Mouse (Mus musculus) bone marrow, adult 2 months (tissue): ENCODE results near the gene Tubb2b. TPM values are rescaled to one million over a fixed set of nuclear protein-coding genes. Genes with fewer than 3 reads are reported as not detected.

Experiments used
- H3K27ac ChIP-seq: fragments of 200-500 bp; 2 replicates; pipeline ENCODE4 v1.5.1; 2012; ENCODE audit warnings: low read depth, mild to moderate bottlenecking, control low read depth, inconsistent platforms, low read length; ENCODE audit not compliant: control insufficient read depth, poor library complexity, insufficient read depth
- H3K4me1 ChIP-seq: fragments of 200-500 bp; 2 replicates; pipeline ENCODE4 v1.6.1; 2011; ENCODE audit warnings: low read length; ENCODE audit not compliant: control insufficient read depth, insufficient read depth
- H3K4me3 ChIP-seq: fragments of 200-500 bp; replicated peaks from 2 replicates; pipeline ENCODE3; 2011; ENCODE audit warnings: mild to moderate bottlenecking, low read depth, low read length, control low read depth; ENCODE audit not compliant: control insufficient read depth
- CTCF ChIP-seq: fragments of 200-500 bp; IDR thresholded peaks from 2 replicates; pipeline ENCODE4 v1.5.1; 2011; ENCODE audit warnings: low read length, control low read depth; ENCODE audit not compliant: control insufficient read depth, insufficient read depth
- POLR2A ChIP-seq: fragments of 200-500 bp; IDR thresholded peaks from 2 replicates; pipeline ENCODE4 v1.6.1; 2011; ENCODE audit warnings: low read depth, mild to moderate bottlenecking, control low read depth, low read length, borderline replicate concordance; ENCODE audit not compliant: control insufficient read depth
- WGBS: fragments of 180-500 bp; shearing (Covaris S2); methylation state at CpG from one replicate; pipeline ENCODE4 v1.1.7; 2018; 5-methylcytosine and 5-hydroxymethylcytosine counted together
- polyA plus RNA-seq: library from polyadenylated mRNA; stranded (reverse); fragments of >200 nt; gene quantifications from 2 replicates; pipeline ENCODE4 v1.2.4, GENCODE M21; 2011; ENCODE audit warnings: low replicate concordance; ENCODE audit not compliant: missing spikeins, insufficient read depth, insufficient read length

Tubb2b gene
- polyA plus RNA-seq, 1 experiment: 37.3 TPM

DNA sequence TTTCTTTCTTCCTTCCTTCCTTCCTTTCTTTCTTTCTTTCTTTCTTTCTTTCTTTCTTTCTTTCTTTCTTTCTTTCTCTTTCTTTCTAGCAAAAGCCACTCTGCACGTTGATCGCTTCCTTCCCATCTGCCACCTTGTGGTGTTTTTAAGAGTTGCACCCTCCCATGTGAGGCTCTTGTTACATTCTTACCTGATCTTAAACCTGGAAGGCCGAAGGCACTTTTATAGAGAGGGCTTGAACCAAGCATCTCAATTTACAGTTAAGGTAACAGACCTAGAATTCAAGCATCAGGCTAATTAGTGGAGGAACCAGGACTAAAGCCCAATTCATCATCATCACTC lies 24.6 kb upstream of the Tubb2b start:
- WGBS: 24% methylated on average over 3 of the region's 3 CpGs
- Histone ChIP-seq H3K4me1 (no peaks in the 10 kb centered on the region), H3K4me3 (peak overlapping the region; percentile 48), H3K27ac (no peak overlapping the region)
- TF ChIP-seq POLR2A (no peak), CTCF (peak; percentile 18; the same call in 1 of the 2 replicates)

DNA sequence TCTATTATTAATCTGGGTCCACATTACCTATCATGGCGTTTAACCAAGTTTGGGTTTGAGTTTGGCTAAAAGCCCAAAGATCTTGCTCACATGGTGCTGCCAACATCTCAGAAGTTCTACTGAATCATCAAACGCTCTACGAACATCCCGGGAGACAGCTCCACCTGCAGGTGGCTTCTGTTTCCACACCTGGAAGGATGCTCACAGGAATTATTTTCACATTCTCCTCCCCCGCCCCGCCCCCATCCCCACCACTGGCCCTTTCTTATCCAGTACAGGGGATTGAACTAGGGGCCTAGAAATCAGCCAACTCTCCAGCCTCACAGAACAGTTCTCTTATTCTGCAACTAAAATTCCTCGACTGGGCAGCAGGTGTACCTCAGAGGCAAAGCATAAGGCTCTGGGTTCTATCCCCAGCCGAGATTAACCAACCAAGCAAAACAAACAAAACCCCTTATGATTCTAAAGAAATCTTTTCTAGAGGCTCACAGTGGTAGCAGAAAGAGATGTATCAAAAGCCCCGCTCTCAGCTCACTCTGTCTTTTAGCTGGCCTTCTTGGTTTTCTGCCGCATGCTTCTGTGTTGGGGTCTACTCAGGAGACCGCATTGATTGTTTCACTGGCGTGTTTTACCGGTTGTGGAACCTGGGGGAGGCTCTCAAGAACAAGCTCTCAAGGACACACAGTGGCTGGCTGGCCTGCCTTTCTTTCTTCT lies 24.1 kb upstream of the Tubb2b start:
- H3K27ac ChIP-seq: no peak overlapping the region
- 37% methylated on average over 13 of the region's 13 CpGs for WGBS

DNA sequence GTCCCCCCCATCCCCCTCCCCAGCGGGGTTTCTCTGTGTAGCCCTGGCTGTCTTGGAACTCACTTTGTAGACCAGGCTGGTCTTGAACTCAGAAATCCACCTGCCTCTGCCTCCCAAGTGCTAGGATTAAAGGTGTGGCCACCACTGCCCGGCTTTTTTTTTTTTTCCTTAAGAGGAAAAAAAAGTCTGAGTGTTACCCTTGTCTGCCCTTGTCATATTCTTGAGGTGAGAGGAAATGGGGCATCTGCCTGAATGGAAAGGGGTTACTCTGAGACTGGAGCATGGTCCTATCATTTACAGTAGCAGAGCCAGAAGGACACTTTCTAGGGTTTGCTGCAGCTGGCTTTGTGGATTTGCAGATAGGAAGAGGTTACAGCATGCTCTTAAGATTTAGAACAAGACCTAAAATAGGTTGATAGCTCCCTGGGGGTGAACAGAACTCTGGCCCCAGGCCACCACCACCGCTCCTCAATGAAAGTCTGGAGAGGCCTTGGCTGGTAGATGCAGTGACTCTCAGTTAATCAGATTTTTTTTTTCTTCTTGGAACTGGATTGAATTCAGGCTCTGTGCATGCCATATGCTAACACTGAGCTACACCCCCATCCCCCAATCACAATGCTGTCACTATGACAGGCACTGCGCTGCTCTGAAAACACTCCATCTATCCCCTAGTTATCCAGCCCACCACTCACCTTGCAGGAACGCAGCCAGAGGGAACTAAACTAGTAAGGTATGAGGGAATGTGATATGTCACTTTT lies 23.2 kb upstream of the Tubb2b start:
- no peak for TF ChIP-seq CTCF
- TF ChIP-seq POLR2A: no peak
- no peak overlapping the region for H3K27ac ChIP-seq
- 80% methylated on average over 4 of the region's 5 CpGs for WGBS
- H3K4me1 ChIP-seq: no peaks in the 10 kb centered on the region
- no peak overlapping the region for H3K4me3 ChIP-seq

More for the DNA sequence above, 24.1 kb upstream of the Tubb2b start:
- Histone ChIP-seq H3K4me1 (no peaks in the 10 kb centered on the region), H3K4me3 (peak overlapping the region; percentile 48)
- TF ChIP-seq CTCF: peak; percentile 61
- no peak for TF ChIP-seq POLR2A

DNA sequence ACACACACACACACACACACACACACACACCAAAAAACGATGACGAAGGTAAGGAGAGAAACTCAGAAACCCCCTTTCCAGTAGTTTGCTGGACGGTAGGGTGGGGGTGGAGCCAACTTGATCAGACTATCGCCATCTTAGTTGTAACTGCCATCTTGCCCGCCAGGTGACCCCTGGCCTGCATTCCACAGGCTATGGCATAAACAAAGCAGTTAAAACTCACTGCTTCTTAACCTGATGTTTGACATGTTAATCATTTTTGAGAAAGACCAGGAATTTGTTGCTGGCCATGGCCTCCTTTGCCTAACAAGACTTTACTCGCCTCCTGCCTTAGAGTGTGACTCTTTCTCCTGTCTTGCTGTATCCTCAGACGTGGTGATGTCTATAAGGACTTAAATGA lies 22.4 kb upstream of the Tubb2b start:
- Histone ChIP-seq H3K27ac (no peak overlapping the region), H3K4me1 (no peaks in the 10 kb centered on the region), H3K4me3 (no peak overlapping the region)
- whole genome bisulfite sequencing: 81% methylated on average over 7 of the region's 7 CpGs
- TF ChIP-seq CTCF (no peak), POLR2A (no peak)

DNA sequence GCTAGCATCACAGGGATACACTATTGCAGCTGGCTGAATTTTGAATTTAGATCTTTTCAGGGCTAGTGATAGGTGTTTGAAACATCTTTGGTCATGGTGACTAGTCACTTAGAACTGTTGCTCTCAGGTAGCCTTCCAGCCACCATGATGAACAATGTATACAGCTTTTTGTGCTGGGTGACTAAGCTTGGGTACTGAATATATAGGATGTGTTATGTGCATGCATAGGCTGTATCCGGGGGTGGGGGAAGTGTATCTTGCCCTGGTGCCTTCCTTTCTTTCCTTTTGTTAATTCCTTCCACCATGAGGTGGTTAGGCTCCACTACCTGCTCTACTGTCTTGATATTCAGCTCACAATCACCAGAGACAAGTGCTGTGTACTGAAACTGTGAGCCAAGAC lies 21.2 kb upstream of the Tubb2b start:
- TF ChIP-seq POLR2A (no peak), CTCF (no peak)
- WGBS: 69% methylated on average over 1 of the region's 1 CpGs

DNA sequence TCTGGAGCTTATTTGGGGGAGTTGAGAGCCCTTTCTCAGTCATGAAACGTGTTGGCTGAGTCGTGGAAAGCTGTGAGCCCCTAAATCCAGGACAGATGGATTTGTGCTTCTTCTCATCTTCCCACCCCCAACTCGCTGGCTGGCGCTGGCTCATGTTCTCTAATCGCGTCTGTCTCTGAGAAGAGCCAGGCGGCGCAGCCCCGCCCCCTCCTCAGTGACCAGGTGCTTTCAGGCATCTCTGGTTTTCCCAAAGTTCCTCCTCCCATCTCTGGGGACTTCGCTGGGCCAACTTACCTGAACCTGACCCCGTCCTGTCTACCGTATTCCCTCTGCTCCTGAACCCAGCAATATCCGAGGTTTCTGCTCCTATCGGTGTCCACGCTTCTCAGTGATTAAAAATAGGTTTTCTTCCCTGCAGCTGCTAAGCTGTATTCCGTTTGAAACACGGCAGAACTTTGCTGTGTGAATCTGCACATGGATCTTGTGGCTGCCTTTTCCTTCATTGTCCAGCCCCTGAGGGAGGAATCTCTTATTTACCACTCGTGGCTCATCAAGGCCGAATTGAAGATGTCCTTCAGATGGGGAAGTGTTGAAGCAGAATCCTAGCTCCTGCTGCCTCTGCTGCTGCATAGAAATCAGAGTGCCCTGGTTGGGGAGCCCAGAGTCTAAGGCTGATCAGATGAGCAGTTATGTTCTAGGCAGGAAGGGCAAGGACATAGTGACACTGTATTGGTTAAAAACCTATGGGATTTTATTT lies 20.2 kb upstream of the Tubb2b start:
- TF ChIP-seq POLR2A (no peak), CTCF (no peak)
- Histone ChIP-seq H3K4me1 (no peaks in the 10 kb centered on the region), H3K27ac (no peak overlapping the region), H3K4me3 (no peak overlapping the region)
- 57% methylated on average over 19 of the region's 19 CpGs for WGBS

More for the DNA sequence above, 21.2 kb upstream of the Tubb2b start:
- Histone ChIP-seq H3K4me1 (no peaks in the 10 kb centered on the region), H3K4me3 (no peak overlapping the region), H3K27ac (no peak overlapping the region)

DNA sequence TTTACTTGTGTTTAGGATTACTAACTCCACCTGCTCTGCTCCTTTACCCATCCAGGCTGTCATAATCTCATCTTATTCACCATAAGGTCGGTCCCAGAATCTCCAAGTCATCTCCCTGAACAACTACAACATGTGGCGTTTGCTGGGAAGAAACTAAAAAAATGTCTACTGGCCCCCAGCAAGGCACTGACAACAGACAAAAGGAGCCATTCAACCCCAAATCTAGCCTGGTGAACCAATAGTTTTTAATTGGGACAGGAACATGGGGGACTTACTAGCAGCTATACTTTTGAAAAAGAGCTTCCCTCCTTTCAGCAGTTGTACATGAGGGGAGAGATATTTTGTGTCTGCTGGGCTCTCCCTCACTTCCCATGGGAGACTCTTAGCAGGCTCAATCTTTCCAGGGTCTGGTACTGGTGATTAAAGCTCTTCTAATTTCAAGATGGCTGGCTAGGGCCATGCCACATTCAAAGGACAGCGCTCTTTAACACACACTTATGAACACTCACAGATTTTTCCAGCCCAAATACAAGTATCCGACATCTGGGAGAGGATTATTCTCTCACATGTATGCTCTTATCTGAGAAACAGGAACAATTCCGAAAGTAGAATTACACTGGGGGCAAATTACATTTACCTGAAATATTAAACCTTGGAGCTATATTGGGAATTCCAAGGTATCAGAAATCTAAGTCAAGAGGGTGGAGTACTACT lies 19.4 kb upstream of the Tubb2b start:
- Histone ChIP-seq H3K27ac (no peak overlapping the region), H3K4me3 (no peak overlapping the region), H3K4me1 (no peaks in the 10 kb centered on the region)
- WGBS: 76% methylated on average over 5 of the region's 5 CpGs
- TF ChIP-seq POLR2A (no peak), CTCF (no peak)
